Mouse (Mus musculus): Measurements from ENCODE around the gene Clpsl2.

Clpsl2 gene

GRCm38 (mm10) chr17:28557772-28558171, 8.6 kb downstream of the Clpsl2 start:
- no peak for DNase-seq (ENCODE audit: low read depth, low spot score)

GRCm38 (mm10) chr17:28560598-28560997, 11.4 kb downstream of the Clpsl2 start, which contains the start of gene Clps:
Clps (minus strand) TSS chr17:28560766.
- no peak for DNase-seq (ENCODE audit: low read depth, low spot score)

- no peak for DNase-seq (ENCODE audit: low read depth, low spot score)
Observed at GRCm38 (mm10) chr17:28561613-28562012, 12.4 kb downstream of the Clpsl2 start.

GRCm38 (mm10) chr17:28565181-28565580, 16.0 kb downstream of the Clpsl2 start:
- DNase-seq (ENCODE audit: low read depth, low spot score) = no peak

- no peak for DNase-seq (ENCODE audit: low read depth, low spot score)
Observed at GRCm38 (mm10) chr17:28567541-28567940, 18.3 kb downstream of the Clpsl2 start.

- no peak for DNase-seq (ENCODE audit: low read depth, low spot score)
Observed at GRCm38 (mm10) chr17:28571868-28572267, 22.7 kb downstream of the Clpsl2 start.

- no peak for DNase-seq (ENCODE audit: low read depth, low spot score)
Observed at GRCm38 (mm10) chr17:28572521-28572920, 23.3 kb downstream of the Clpsl2 start.

GRCm38 (mm10) chr17:28572941-28573340, 23.7 kb downstream of the Clpsl2 start:
- no peak for DNase-seq (ENCODE audit: low read depth, low spot score)

- DNase-seq (ENCODE audit: low read depth, low spot score) = peak; percentile 63
Observed at GRCm38 (mm10) chr17:28575244-28576125, 26.3 kb downstream of the Clpsl2 start, which contains the start of gene Lhfpl5. Lhfpl5 (plus strand) TSS chr17:28575641.

- DNase-seq (ENCODE audit: low read depth, low spot score) = peak; percentile 66
Observed at GRCm38 (mm10) chr17:28580396-28580795, 31.2 kb downstream of the Clpsl2 start.

- peak; percentile 39 for DNase-seq (ENCODE audit: low read depth, low spot score)
Observed at GRCm38 (mm10) chr17:28581056-28581455, 31.8 kb downstream of the Clpsl2 start.

GRCm38 (mm10) chr17:28586509-28586908, 37.3 kb downstream of the Clpsl2 start:
- DNase-seq (ENCODE audit: low read depth, low spot score) = no peak

- no peak for DNase-seq (ENCODE audit: low read depth, low spot score)
Observed at GRCm38 (mm10) chr17:28588591-28588990, 39.4 kb downstream of the Clpsl2 start.

GRCm38 (mm10) chr17:28590596-28590995, 41.4 kb downstream of the Clpsl2 start:
- no peak for DNase-seq (ENCODE audit: low read depth, low spot score)

- no peak for DNase-seq (ENCODE audit: low read depth, low spot score)
Observed at GRCm38 (mm10) chr17:28591476-28591875, 42.3 kb downstream of the Clpsl2 start.

GRCm38 (mm10) chr17:28592998-28593397, 43.8 kb downstream of the Clpsl2 start:
- DNase-seq (ENCODE audit: low read depth, low spot score) = peak; percentile 89

GRCm38 (mm10) chr17:28593965-28594364, 44.8 kb downstream of the Clpsl2 start:
- DNase-seq (ENCODE audit: low read depth, low spot score) = no peak

GRCm38 (mm10) chr17:28600780-28601179, 51.6 kb downstream of the Clpsl2 start:
- DNase-seq (ENCODE audit: low read depth, low spot score) = peak; percentile 26

GRCm38 (mm10) chr17:28601557-28602250, 52.5 kb downstream of the Clpsl2 start:
- no peak for DNase-seq (ENCODE audit: low read depth, low spot score)
